Mouse (Mus musculus) erythroblast, embryonic 14.5 days (primary cell): Measurements from ENCODE around the gene Tmem82.

Experiments used
- GATA1 ChIP-seq: IDR thresholded peaks from 2 replicates; pipeline ENCODE4 v1.6.1; 2012; ENCODE audit warnings: low read length, inconsistent platforms, mixed read lengths
- TAL1 ChIP-seq: IDR thresholded peaks from 3 replicates; pipeline ENCODE4 v1.6.1; 2012; ENCODE audit warnings: low read length, inconsistent platforms, mixed read lengths

GRCm38 (mm10) chr4:141602523-141603223 is 15.8 kb downstream of the Tmem82 start:
- TF ChIP-seq GATA1 (no peak), TAL1 (no peak)
